Mouse (Mus musculus): ENCODE measurements around the gene Ssh1. TPM values are rescaled to one million over a fixed set of nuclear protein-coding genes. Genes with fewer than 3 reads are reported as not detected.

The Ssh1 gene
- total and polyA plus RNA-seq, 2 experiments from 2014 or later: 6.8 to 10.0 TPM

DNA sequence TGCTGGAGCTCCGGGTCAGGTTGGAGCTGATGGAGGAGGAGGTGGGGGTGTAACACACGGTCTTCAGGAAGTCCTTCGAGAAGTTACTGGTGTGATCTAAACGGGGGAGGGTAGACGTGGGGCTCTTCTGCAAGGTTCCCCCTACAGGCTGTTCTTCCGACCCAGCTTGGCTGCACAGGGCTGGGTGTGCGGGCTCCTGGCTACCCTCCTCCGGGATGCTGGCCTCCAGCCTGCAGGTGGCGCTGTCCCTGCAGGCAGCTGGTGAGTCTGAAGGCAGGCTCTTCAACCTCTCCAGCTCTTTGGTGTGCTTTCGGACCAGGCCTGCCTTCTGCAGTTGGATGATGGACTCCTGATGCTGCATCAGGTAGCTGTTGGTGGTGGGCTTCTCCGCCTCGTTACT lies 51.1 kb downstream of the Ssh1 start:
- Histone ChIP-seq H3K27ac (ENCODE audit: low read depth) (no peak overlapping the region), H3K9me3 (replicated peaks; ENCODE audit: control insufficient read depth, low read length) (no peaks in the 10 kb centered on the region), H3K4me3 (ENCODE audit: low read depth, low read length) (no peak overlapping the region), H3K9ac (replicated peaks; ENCODE audit: low read depth, low read length) (no peak overlapping the region), H3K4me1 (ENCODE audit: control insufficient read depth, insufficient read depth) (peaks cover 9% of the 10 kb centered on the region), H3K27me3 (ENCODE audit: control insufficient read depth, insufficient read depth, low read length) (no peaks in the 10 kb centered on the region), H3K36me3 (replicated peaks; ENCODE audit: control insufficient read depth, insufficient read depth, low read length) (peaks cover 60% of the 10 kb centered on the region), H3K4me2 (ENCODE audit: low read depth, low read length) (no peak overlapping the region)
- DNase-seq (ENCODE audit: low spot score) (no peak), ATAC-seq (ENCODE audit: insufficient read depth, low read depth) (peak; percentile 25; the same call in 1 of the 2 replicates)
- WGBS: 69% methylated on average over 12 of the region's 12 CpGs
- peak; percentile 44 for TF ChIP-seq CTCF (IDR thresholded peaks at IDR 0.05; ENCODE audit: low read depth)
- TF ChIP-seq EP300 (IDR thresholded peaks at IDR 0.05; ENCODE audit: low read depth): no peak

DNA sequence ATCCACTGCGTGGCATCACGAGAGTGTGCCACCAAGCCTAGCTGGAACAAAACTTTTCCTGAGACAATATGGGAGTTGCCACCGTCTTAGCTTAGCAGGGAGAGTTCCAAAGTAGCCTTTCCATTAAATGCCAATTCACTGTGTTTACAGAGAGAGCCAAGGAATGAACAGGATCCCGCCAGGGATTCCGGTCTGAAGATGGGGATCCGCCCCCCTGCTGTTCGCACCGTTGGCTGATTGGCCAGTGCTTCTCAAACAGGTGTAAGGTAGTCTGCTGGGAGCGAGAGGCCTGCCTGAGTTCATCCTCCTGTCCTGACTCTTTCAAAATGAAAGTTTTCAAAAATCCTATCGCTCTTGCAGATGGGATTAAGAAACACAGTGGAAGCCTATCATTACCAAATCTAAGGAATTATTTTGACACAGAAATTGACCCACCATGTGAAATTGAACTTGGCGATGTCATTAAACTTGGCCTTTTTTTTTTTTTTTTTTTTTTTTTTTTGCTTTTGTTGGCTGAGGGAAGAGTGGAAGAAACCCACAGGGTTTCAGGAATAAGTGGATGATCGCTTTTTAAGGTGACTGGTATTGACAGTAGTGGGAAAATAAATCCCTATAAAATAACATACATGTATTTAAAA lies 54.3 kb downstream of the Ssh1 start:
- Histone ChIP-seq H3K36me3 (replicated peaks; ENCODE audit: control insufficient read depth, insufficient read depth, low read length) (peaks cover 33% of the 10 kb centered on the region), H3K27me3 (ENCODE audit: control insufficient read depth, insufficient read depth, low read length) (no peaks in the 10 kb centered on the region), H3K4me1 (ENCODE audit: control insufficient read depth, insufficient read depth) (peaks cover 13% of the 10 kb centered on the region), H3K9ac (replicated peaks; ENCODE audit: low read depth, low read length) (no peak overlapping the region), H3K4me3 (ENCODE audit: low read depth, low read length) (no peak overlapping the region), H3K9me3 (replicated peaks; ENCODE audit: control insufficient read depth, low read length) (no peaks in the 10 kb centered on the region), H3K4me2 (ENCODE audit: low read depth, low read length) (no peak overlapping the region), H3K27ac (ENCODE audit: low read depth) (no peak overlapping the region)
- TF ChIP-seq EP300 (IDR thresholded peaks at IDR 0.05; ENCODE audit: low read depth): no peak
- no peak for TF ChIP-seq CTCF (IDR thresholded peaks at IDR 0.05; ENCODE audit: low read depth)
- DNase-seq (ENCODE audit: low spot score): no peak
- ATAC-seq (ENCODE audit: insufficient read depth, low read depth): no peak
- WGBS: 77% methylated on average over 12 of the region's 12 CpGs

DNA sequence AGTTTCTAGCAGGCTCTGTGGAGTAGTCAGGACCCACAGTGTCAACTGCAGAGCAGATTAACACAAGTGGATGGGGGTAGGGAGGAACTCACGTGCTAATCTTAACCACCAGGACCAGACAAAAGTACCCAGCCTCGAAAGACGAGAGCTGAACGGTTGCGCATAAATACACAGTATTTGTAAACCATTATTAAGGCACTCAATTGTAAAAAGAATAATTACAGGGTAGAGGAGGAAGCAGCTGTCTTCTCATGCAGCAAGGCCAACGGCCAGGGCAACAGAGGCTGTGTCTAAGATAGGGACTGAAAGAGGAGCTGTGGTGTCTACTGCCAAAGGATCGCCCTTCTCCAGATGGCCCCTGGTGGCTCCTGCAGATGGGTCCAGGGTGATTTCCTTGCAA lies 56.0 kb downstream of the Ssh1 start:
- Histone ChIP-seq H3K27me3 (ENCODE audit: control insufficient read depth, insufficient read depth, low read length) (no peaks in the 10 kb centered on the region), H3K4me2 (ENCODE audit: low read depth, low read length) (no peak overlapping the region), H3K4me3 (ENCODE audit: low read depth, low read length) (no peak overlapping the region), H3K9ac (replicated peaks; ENCODE audit: low read depth, low read length) (no peak overlapping the region), H3K27ac (ENCODE audit: low read depth) (peak overlapping the region; percentile 32; the same call in 1 of the 2 replicates), H3K4me1 (ENCODE audit: control insufficient read depth, insufficient read depth) (peaks cover 13% of the 10 kb centered on the region), H3K9me3 (replicated peaks; ENCODE audit: control insufficient read depth, low read length) (no peaks in the 10 kb centered on the region), H3K36me3 (replicated peaks; ENCODE audit: control insufficient read depth, insufficient read depth, low read length) (peaks cover 25% of the 10 kb centered on the region)
- peak; percentile 49 for ATAC-seq (ENCODE audit: insufficient read depth, low read depth)
- no peak for TF ChIP-seq EP300 (IDR thresholded peaks at IDR 0.05; ENCODE audit: low read depth)
- no peak for TF ChIP-seq CTCF (IDR thresholded peaks at IDR 0.05; ENCODE audit: low read depth)
- DNase-seq (ENCODE audit: low spot score): no peak
- WGBS: 34% methylated on average over 7 of the region's 7 CpGs

DNA sequence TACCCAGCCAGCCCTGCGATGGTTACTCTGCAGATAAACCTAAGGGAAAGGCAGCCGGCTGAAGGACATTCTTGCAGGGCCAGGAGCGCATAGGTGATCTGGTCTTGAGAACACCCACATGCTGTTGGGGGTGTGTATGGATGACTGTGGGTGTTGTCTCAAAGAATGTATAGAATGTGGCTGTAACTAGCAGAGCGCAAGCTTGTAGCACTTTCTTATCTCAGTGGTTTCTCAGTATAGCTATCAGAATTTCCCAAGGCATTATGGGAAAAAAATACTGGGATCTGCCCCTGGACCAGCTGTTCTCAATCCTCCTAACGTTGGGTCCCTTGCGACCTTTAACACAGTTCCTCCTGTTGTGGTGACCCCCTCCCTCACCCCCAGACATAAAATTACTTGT lies 59.8 kb downstream of the Ssh1 start:
- TF ChIP-seq CTCF (IDR thresholded peaks at IDR 0.05; ENCODE audit: low read depth) (no peak), EP300 (IDR thresholded peaks at IDR 0.05; ENCODE audit: low read depth) (no peak)
- DNase-seq (ENCODE audit: low spot score) (no peak), ATAC-seq (ENCODE audit: insufficient read depth, low read depth) (no peak)
- H3K27ac ChIP-seq (ENCODE audit: low read depth): no peak overlapping the region
- H3K4me1 ChIP-seq (ENCODE audit: control insufficient read depth, insufficient read depth): peaks cover 13% of the 10 kb centered on the region
- no peak overlapping the region for H3K4me3 ChIP-seq (ENCODE audit: low read depth, low read length)
- whole genome bisulfite sequencing: 22% methylated on average over 6 of the region's 6 CpGs
- no peak overlapping the region for H3K9ac ChIP-seq (replicated peaks; ENCODE audit: low read depth, low read length)
- no peaks in the 10 kb centered on the region for H3K9me3 ChIP-seq (replicated peaks; ENCODE audit: control insufficient read depth, low read length)
- no peaks in the 10 kb centered on the region for H3K27me3 ChIP-seq (ENCODE audit: control insufficient read depth, insufficient read depth, low read length)
- H3K4me2 ChIP-seq (ENCODE audit: low read depth, low read length): no peak overlapping the region
- H3K36me3 ChIP-seq (replicated peaks; ENCODE audit: control insufficient read depth, insufficient read depth, low read length): no peaks in the 10 kb centered on the region

DNA sequence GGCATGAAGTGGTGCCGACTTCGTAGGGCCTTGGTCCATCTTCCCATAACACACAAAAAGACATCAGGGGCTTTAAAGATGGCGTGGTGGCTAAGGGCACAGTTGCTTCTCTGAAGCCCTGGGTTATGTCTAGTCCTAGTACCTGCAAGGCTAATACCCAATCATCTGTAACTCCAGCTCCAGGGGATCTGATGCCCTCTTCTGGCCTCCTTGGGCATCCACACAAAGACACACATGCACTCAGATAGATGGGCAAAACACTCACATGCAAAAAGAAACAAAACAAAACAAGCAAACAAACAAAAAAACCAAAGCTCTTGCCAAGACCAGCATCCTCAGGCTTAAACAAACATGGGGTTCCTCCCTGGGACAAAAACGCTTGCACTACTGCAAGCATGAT lies 60.2 kb downstream of the Ssh1 start:
- no peaks in the 10 kb centered on the region for H3K9me3 ChIP-seq (replicated peaks; ENCODE audit: control insufficient read depth, low read length)
- no peak overlapping the region for H3K27ac ChIP-seq (ENCODE audit: low read depth)
- no peak overlapping the region for H3K9ac ChIP-seq (replicated peaks; ENCODE audit: low read depth, low read length)
- no peak for DNase-seq (ENCODE audit: low spot score)
- H3K27me3 ChIP-seq (ENCODE audit: control insufficient read depth, insufficient read depth, low read length): no peaks in the 10 kb centered on the region
- no peak for ATAC-seq (ENCODE audit: insufficient read depth, low read depth)
- peaks cover 13% of the 10 kb centered on the region for H3K4me1 ChIP-seq (ENCODE audit: control insufficient read depth, insufficient read depth)
- 69% methylated on average over 4 of the region's 4 CpGs for WGBS
- TF ChIP-seq CTCF (IDR thresholded peaks at IDR 0.05; ENCODE audit: low read depth) (peak; percentile 37), EP300 (IDR thresholded peaks at IDR 0.05; ENCODE audit: low read depth) (no peak)
- H3K4me3 ChIP-seq (ENCODE audit: low read depth, low read length): no peak overlapping the region
- H3K4me2 ChIP-seq (ENCODE audit: low read depth, low read length): no peak overlapping the region
- no peaks in the 10 kb centered on the region for H3K36me3 ChIP-seq (replicated peaks; ENCODE audit: control insufficient read depth, insufficient read depth, low read length)

DNA sequence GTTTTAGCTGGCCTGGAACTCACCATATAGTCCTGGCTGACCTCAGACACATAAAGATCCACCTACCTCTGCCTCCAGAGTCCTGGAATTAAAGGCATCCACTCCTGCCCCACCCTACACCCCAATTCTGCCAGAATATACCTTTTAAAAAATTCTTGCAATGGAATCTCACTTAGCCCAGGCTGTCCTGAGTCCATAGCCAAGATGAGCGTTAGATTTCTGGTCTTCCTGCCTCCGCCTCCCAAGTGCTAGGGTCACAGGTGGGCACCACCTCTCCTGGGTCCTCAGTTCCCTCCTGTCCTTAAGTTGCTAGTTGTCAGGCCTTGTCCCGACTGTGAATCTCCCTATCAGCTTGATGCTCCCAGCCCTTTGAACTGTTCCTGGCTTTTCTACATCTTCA lies 61.4 kb downstream of the Ssh1 start:
- no peak overlapping the region for H3K27ac ChIP-seq (ENCODE audit: low read depth)
- TF ChIP-seq CTCF (IDR thresholded peaks at IDR 0.05; ENCODE audit: low read depth) (no peak), EP300 (IDR thresholded peaks at IDR 0.05; ENCODE audit: low read depth) (no peak)

More for the DNA sequence above, 61.4 kb downstream of the Ssh1 start:
- Histone ChIP-seq H3K27me3 (ENCODE audit: control insufficient read depth, insufficient read depth, low read length) (no peaks in the 10 kb centered on the region), H3K4me1 (ENCODE audit: control insufficient read depth, insufficient read depth) (0 out of 2 replicates have a peak, but pooled peaks cover 2% of the 10 kb centered on the region), H3K9me3 (replicated peaks; ENCODE audit: control insufficient read depth, low read length) (peaks cover 4% of the 10 kb centered on the region), H3K4me3 (ENCODE audit: low read depth, low read length) (no peak overlapping the region), H3K36me3 (replicated peaks; ENCODE audit: control insufficient read depth, insufficient read depth, low read length) (no peaks in the 10 kb centered on the region), H3K9ac (replicated peaks; ENCODE audit: low read depth, low read length) (no peak overlapping the region), H3K4me2 (ENCODE audit: low read depth, low read length) (no peak overlapping the region)
- 72% methylated on average over 3 of the region's 3 CpGs for WGBS
- no peak for DNase-seq (ENCODE audit: low spot score)
- ATAC-seq (ENCODE audit: insufficient read depth, low read depth): no peak
